Mouse (Mus musculus): ENCODE data around the gene Nsd2.
"Not testable (repeated sequence)": the region's sequence is repeated elsewhere in the genome, so short reads cannot be mapped to it uniquely, and the experiment has no call there.

Nsd2 gene

DNA sequence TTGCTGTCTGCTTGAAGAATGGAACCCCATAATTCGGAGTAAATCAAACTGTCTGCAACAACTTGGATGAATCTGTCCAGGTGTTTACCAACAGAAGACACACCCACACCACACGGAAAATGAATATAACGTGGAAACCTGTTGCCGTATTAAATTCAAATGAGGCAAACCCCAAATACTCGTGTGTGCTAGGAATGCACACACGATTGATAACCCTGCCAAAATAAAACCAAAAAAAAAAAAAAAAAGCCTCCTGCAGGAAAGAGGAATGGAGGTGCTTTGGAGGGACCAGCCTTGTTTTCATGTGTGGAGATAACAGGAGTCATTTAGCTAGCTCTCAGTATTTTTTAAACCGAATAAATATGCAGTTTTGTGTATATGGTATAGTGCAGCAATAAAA, 114.4 kb downstream of the Nsd2 start:
- DNase-seq = no peak

DNA sequence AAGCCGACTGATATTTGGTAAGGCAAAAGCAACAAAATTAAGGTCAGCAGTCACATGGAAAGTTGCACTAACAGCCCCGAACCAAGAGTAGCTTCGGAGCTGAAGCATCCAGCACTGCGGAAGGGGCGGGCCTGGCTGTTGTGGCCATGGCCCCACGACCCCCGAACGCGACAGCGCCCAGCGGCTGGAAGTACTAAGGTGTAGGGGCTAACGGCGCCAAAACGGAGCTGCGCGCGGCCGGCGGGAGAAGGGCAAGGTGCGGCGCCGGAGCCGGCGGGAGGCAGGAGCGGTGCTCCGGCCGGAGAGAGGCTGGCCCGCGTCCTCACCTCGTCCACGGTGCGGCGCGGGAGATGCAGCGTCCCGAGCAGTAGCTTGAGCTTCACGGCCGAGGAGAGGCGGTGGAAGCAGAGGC, 115.2 kb downstream of the Nsd2 start:
- no peak for DNase-seq

DNA sequence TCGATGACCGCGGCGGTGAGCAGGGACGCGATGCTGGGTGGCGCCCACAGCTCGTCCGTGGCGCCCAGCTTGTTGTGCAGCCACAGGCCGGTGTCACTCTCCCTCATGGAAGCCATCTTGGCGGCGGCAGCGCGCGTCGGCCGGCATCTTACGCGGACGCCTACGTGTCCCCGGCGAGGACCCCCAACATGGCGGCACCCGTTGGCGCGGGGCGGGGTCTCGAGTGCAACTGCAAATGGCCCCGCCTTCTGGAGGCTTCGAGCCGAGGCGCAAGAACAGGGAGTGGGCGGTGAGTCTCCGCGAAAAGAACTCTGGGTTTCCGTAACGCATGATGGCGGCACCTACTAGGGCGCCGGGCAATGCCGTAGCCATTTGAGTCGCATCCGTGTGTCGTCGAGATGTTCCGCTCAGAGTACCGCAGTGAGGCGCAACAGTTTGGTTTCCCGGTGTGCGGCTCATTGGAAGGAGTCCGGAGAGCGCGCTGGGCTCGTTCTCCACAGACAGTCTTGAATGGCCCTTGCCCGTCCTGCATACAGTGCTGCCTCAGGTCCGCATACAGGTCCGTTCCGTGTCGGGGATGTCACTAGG, 115.7 kb downstream of the Nsd2 start, which contains the start of gene Nelfa:
Gene Nelfa, minus strand, starts transcription at position 294 of the 588 bp plus-strand sequence.
- peak; percentile 98 for DNase-seq

DNA sequence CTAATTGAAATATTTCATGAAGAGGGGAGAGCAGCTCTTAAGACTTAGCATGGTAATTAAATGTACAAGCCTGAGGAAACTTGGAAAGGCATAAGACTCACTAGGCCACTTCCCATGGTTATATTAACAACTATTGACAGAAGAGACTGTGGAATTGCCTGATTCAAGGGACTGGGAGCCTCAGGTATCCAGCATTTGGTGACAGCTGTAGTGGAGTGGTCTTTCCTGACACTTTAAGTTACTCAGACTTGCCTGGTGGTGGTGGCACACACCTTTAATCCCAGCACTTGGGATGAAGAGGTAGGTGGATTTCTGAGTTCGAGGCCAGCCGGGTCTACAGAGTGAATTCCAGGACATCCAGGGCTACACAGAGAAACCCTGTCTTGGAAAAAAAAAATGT, 116.7 kb downstream of the Nsd2 start:
- DNase-seq = no peak

DNA sequence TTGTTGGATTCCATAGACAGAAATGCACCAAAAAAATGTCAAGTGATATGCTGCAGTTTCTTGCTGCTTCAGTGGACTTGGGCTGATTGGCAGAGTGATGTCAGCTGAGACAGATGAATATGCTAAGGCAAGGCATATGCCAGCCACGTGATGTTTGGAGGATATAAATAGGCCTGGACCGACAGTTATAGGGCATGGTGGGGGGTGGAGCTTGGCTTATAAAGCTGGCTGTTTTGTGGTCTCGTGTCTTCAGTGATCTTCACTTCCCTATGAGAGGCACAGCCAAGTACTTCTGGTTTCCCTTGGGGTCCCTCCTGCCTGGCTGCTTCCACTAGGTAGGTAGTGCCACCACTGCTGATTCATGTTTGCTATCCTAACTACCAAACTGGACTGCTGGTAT, 117.9 kb downstream of the Nsd2 start:
- DNase-seq = no peak

DNA sequence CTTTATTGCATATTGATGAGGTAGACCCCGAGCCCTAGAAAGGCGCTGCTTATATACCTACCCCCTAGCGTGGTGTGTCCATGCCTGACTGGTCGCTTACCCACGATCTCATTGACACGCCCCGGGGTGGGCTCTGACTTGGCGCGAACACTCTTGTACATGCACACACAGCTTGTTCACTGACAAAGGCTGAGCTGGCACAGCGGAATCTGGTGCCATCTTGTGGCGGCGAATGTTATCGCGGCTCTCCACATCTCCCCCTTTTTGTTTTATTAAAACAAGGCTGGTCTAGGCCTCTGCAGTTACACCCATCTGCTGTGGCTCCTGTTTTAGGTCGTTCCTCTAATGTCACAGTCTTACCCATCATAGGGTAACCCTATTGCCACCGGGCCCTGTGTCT, 126.5 kb downstream of the Nsd2 start:
- not testable (repeated sequence) for DNase-seq
